Mouse (Mus musculus): Measurements from ENCODE around the gene Trdmt1.
"Not testable (repeated sequence)": the region's sequence is repeated elsewhere in the genome, so short reads cannot be mapped to it uniquely, and the experiment has no call there.

The Trdmt1 gene

GRCm38 (mm10) chr2:13544193-13544824 is at the start of gene Trdmt1:
Gene Trdmt1, minus strand, starts transcription at chr2:13544668.
- DNase-seq (ENCODE audit: low spot score), result peak; percentile 77

- DNase-seq (ENCODE audit: low spot score), result no peak
Measured at GRCm38 (mm10) chr2:13593328-13593727, 48.9 kb upstream of the Trdmt1 start.

- DNase-seq (ENCODE audit: low spot score), result not testable (repeated sequence)
Measured at GRCm38 (mm10) chr2:13583746-13584145, 39.3 kb upstream of the Trdmt1 start.

- DNase-seq (ENCODE audit: low spot score), result no peak
Measured at GRCm38 (mm10) chr2:13582184-13582583, 37.7 kb upstream of the Trdmt1 start.

GRCm38 (mm10) chr2:13579991-13580390 is 35.5 kb upstream of the Trdmt1 start:
- peak; percentile 33 for DNase-seq (ENCODE audit: low spot score)

- no peak for DNase-seq (ENCODE audit: low spot score)
Measured at GRCm38 (mm10) chr2:13579315-13579714, 34.8 kb upstream of the Trdmt1 start.

- no peak for DNase-seq (ENCODE audit: low spot score)
Measured at GRCm38 (mm10) chr2:13578473-13579152, 34.1 kb upstream of the Trdmt1 start.

GRCm38 (mm10) chr2:13577399-13577798 is 32.9 kb upstream of the Trdmt1 start:
- DNase-seq (ENCODE audit: low spot score), result no peak

GRCm38 (mm10) chr2:13575926-13576325 is 31.5 kb upstream of the Trdmt1 start:
- DNase-seq (ENCODE audit: low spot score), result no peak

- DNase-seq (ENCODE audit: low spot score), result peak; percentile 80
Measured at GRCm38 (mm10) chr2:13575287-13575801, 30.9 kb upstream of the Trdmt1 start.

- DNase-seq (ENCODE audit: low spot score), result peak; percentile 78
Measured at GRCm38 (mm10) chr2:13574801-13575150, 30.3 kb upstream of the Trdmt1 start.

- peak; percentile 35 for DNase-seq (ENCODE audit: low spot score)
Measured at GRCm38 (mm10) chr2:13574066-13574800, 29.8 kb upstream of the Trdmt1 start.

- peak; percentile 73 for DNase-seq (ENCODE audit: low spot score)
Measured at GRCm38 (mm10) chr2:13573408-13574065, 29.1 kb upstream of the Trdmt1 start, which contains the start of gene Vim. Gene Vim, plus strand, starts transcription at chr2:13573927.

GRCm38 (mm10) chr2:13572647-13573407 is 28.4 kb upstream of the Trdmt1 start:
- no peak for DNase-seq (ENCODE audit: low spot score)

GRCm38 (mm10) chr2:13572101-13572553 is 27.7 kb upstream of the Trdmt1 start:
- no peak for DNase-seq (ENCODE audit: low spot score)

GRCm38 (mm10) chr2:13570122-13570521 is 25.7 kb upstream of the Trdmt1 start:
- DNase-seq (ENCODE audit: low spot score), result no peak

- peak; percentile 34 for DNase-seq (ENCODE audit: low spot score)
Measured at GRCm38 (mm10) chr2:13560396-13560795, 15.9 kb upstream of the Trdmt1 start.

- DNase-seq (ENCODE audit: low spot score), result peak; percentile 21
Measured at GRCm38 (mm10) chr2:13559729-13560128, 15.3 kb upstream of the Trdmt1 start.

- DNase-seq (ENCODE audit: low spot score), result no peak
Measured at GRCm38 (mm10) chr2:13559303-13559702, 14.8 kb upstream of the Trdmt1 start.

- DNase-seq (ENCODE audit: low spot score), result peak; percentile 81
Measured at GRCm38 (mm10) chr2:13558607-13559262, 14.3 kb upstream of the Trdmt1 start.

Measured in T-cell, adult 2 months (primary cell).